10 mouse cellular contexts compared by ENCODE assay signal in genomic region chr9:121058116-121058515, GRCm38 (mm10).
DNase-seq lines count a peak whose midpoint lies in the region; ATAC-seq lines count a peak whose summit lies in the region.
"Had no signal": no experiment of that assay in that cellular context is flagged by ENCODE, and none has a peak within 500 bp of the region (broad histone marks: within the 10 kb centered on the region; RNA-seq: fewer than 3 reads in every experiment).

No protein-coding gene starts in this region.

- peak overlapping the region; percentile 55 for H3K27ac ChIP-seq in hindbrain, embryonic 13.5 days
- no peak overlapping the region for H3K27ac ChIP-seq in hindbrain, embryonic 16.5 days (ENCODE audit: low read depth, low read length)
- H3K27ac ChIP-seq in embryonic facial prominence, embryonic 14.5 days (replicated peaks; ENCODE audit: low read depth, low read length): 0 out of 2 replicates have a peak overlapping the region, but pooled peaks have one; percentile 3
- peak overlapping the region; percentile 77 for H3K27ac ChIP-seq in lung, embryonic 16.5 days (ENCODE audit: low read length)

- H3K9me3 ChIP-seq in hindbrain, embryonic 13.5 days: no peaks in the 10 kb centered on the region
- no peaks in the 10 kb centered on the region for H3K9me3 ChIP-seq in hindbrain, embryonic 16.5 days (ENCODE audit: control insufficient read depth, low read length)
- H3K9me3 ChIP-seq in embryonic facial prominence, embryonic 14.5 days (ENCODE audit: control insufficient read depth, low read length): no peaks in the 10 kb centered on the region
- H3K9me3 ChIP-seq in lung, embryonic 16.5 days (ENCODE audit: control insufficient read depth, low read length): no peaks in the 10 kb centered on the region

- WGBS in hindbrain, embryonic 13.5 days: 77% methylated on average over 7 of the region's 7 CpGs
- WGBS in hindbrain, embryonic 16.5 days: 74% methylated on average over 7 of the region's 7 CpGs
- WGBS in embryonic facial prominence, embryonic 14.5 days: 83% methylated on average over 7 of the region's 7 CpGs
- 77% methylated on average over 7 of the region's 7 CpGs for WGBS in lung, embryonic 16.5 days

- DNase-seq in embryonic facial prominence, embryonic 14.5 days (ENCODE audit: low spot score): peak; percentile 28
- peak; percentile 52 for DNase-seq in kidney, adult 18-20 months
- DNase-seq in ovary, adult 18-20 months (ENCODE audit: low spot score): no peak
- no peak for DNase-seq in ovary, postnatal 36 days (ENCODE audit: low spot score)
- DNase-seq: cerebellum, adult 11 months; gastrocnemius, postnatal 36 days had no signal

- no peak overlapping the region for H3K9ac ChIP-seq in hindbrain, embryonic 13.5 days
- H3K9ac ChIP-seq in hindbrain, embryonic 16.5 days (ENCODE audit: low read depth, low read length): no peak overlapping the region
- no peak overlapping the region for H3K9ac ChIP-seq in embryonic facial prominence, embryonic 14.5 days (ENCODE audit: low read depth, low read length)
- no peak overlapping the region for H3K9ac ChIP-seq in lung, embryonic 16.5 days (ENCODE audit: low read length)

- H3K36me3 ChIP-seq in hindbrain, embryonic 13.5 days: no peaks in the 10 kb centered on the region
- H3K36me3 ChIP-seq in hindbrain, embryonic 16.5 days (ENCODE audit: control insufficient read depth, insufficient read depth, low read length): no peaks in the 10 kb centered on the region
- H3K36me3 ChIP-seq in embryonic facial prominence, embryonic 14.5 days (ENCODE audit: control insufficient read depth, insufficient read depth, low read length): no peaks in the 10 kb centered on the region
- H3K36me3 ChIP-seq in lung, embryonic 16.5 days (ENCODE audit: control insufficient read depth, insufficient read depth, low read length): no peaks in the 10 kb centered on the region

- no peaks in the 10 kb centered on the region for H3K27me3 ChIP-seq in hindbrain, embryonic 13.5 days
- H3K27me3 ChIP-seq in hindbrain, embryonic 16.5 days (replicated peaks; ENCODE audit: control insufficient read depth, insufficient read depth, low read length): no peaks in the 10 kb centered on the region
- no peaks in the 10 kb centered on the region for H3K27me3 ChIP-seq in embryonic facial prominence, embryonic 14.5 days (replicated peaks; ENCODE audit: control insufficient read depth, insufficient read depth, low read length)
- no peaks in the 10 kb centered on the region for H3K27me3 ChIP-seq in lung, embryonic 16.5 days (ENCODE audit: control insufficient read depth, insufficient read depth, low read depth, low read length)

- peaks cover 31% of the 10 kb centered on the region for H3K4me1 ChIP-seq in hindbrain, embryonic 13.5 days (replicated peaks)
- peaks cover 12% of the 10 kb centered on the region for H3K4me1 ChIP-seq in hindbrain, embryonic 16.5 days (ENCODE audit: control insufficient read depth, insufficient read depth, low read depth, low read length)
- H3K4me1 ChIP-seq in embryonic facial prominence, embryonic 14.5 days (ENCODE audit: control insufficient read depth, insufficient read depth, low read length): peaks cover 8% of the 10 kb centered on the region
- no peaks in the 10 kb centered on the region; the same call in 1 of the 2 replicates for H3K4me1 ChIP-seq in lung, embryonic 16.5 days (replicated peaks; ENCODE audit: control insufficient read depth, insufficient read depth, low read length)

- H3K4me2 ChIP-seq in hindbrain, embryonic 13.5 days: no peak overlapping the region
- no peak overlapping the region for H3K4me2 ChIP-seq in hindbrain, embryonic 16.5 days (ENCODE audit: low read length)
- H3K4me2 ChIP-seq in embryonic facial prominence, embryonic 14.5 days (ENCODE audit: low read depth, low read length): no peak overlapping the region
- peak overlapping the region; percentile 21; the same call in 1 of the 2 replicates for H3K4me2 ChIP-seq in lung, embryonic 16.5 days (ENCODE audit: low read depth, low read length)

- H3K4me3 ChIP-seq in hindbrain, embryonic 13.5 days: no peak overlapping the region
- H3K4me3 ChIP-seq in hindbrain, embryonic 16.5 days (ENCODE audit: low read length): no peak overlapping the region
- no peak overlapping the region for H3K4me3 ChIP-seq in embryonic facial prominence, embryonic 14.5 days (ENCODE audit: low read depth, low read length)
- H3K4me3 ChIP-seq in lung, embryonic 16.5 days (ENCODE audit: low read length): no peak overlapping the region

- no peak for ATAC-seq in hindbrain, embryonic 13.5 days (ENCODE audit: low FRiP score)
- ATAC-seq in hindbrain, embryonic 16.5 days: no peak
- ATAC-seq in embryonic facial prominence, embryonic 14.5 days (ENCODE audit: low read depth): peak; percentile 32; the same call in 1 of the 2 replicates
- ATAC-seq in lung, embryonic 16.5 days (ENCODE audit: low read depth): peak; percentile 88
- no peak for ATAC-seq in frontal cortex, adult (ENCODE audit: low TSS enrichment)

Comparison
In these comparisons a context has a peak if more than half of its experiments do, and no peak if none do; other contexts are left out.
1. ATAC-seq: peak in embryonic facial prominence, embryonic 14.5 days (single experiment) and lung, embryonic 16.5 days (single experiment); none in hindbrain, embryonic 13.5 days (single experiment), hindbrain, embryonic 16.5 days (single experiment) and frontal cortex, adult (single experiment).
2. DNase-seq: peak in embryonic facial prominence, embryonic 14.5 days (single experiment) and kidney, adult 18-20 months (single experiment); none in ovary, adult 18-20 months (single experiment) and ovary, postnatal 36 days (single experiment).